Mouse (Mus musculus) intestine, embryonic 16.5 days (tissue): ENCODE measurements around the gene Cela3a. TPM values are rescaled to one million over a fixed set of nuclear protein-coding genes. Genes with fewer than 3 reads are reported as not detected.
"Not testable (repeated sequence)": the region's sequence is repeated elsewhere in the genome, so short reads cannot be mapped to it uniquely, and the experiment has no call there.

Experiments
- ATAC-seq: fragments of 200-750 bp; cut with Nextera tagmentation; 2 replicates; pipeline ENCODE4 v1.8.0; 2017; ENCODE audit warnings: moderate TSS enrichment, moderate library complexity
- H3K27ac ChIP-seq: fragments of 300-500 bp; sonication (generic); 2 replicates; pipeline ENCODE4 v1.5.1; 2014; ENCODE audit warnings: mild to moderate bottlenecking, low read length
- H3K27me3 ChIP-seq: fragments of 300-500 bp; sonication (generic); replicated peaks from 2 replicates; pipeline ENCODE4 v1.6.1; 2014; ENCODE audit warnings: low read length, control low read depth, mixed read lengths; ENCODE audit not compliant: control insufficient read depth, insufficient read depth
- H3K36me3 ChIP-seq: fragments of 300-500 bp; sonication (generic); 2 replicates; pipeline ENCODE4 v1.6.1; 2014; ENCODE audit warnings: low read length, control low read depth; ENCODE audit not compliant: control insufficient read depth, insufficient read depth
- H3K4me1 ChIP-seq: fragments of 300-500 bp; sonication (generic); 2 replicates; pipeline ENCODE4 v1.6.1; 2014; ENCODE audit warnings: low read length, control low read depth, mixed read lengths; ENCODE audit not compliant: control insufficient read depth, insufficient read depth
- H3K4me2 ChIP-seq: fragments of 300-500 bp; sonication (generic); 2 replicates; pipeline ENCODE4 v1.6.1; 2014; ENCODE audit warnings: low read depth, low read length, control low read depth
- H3K4me3 ChIP-seq: fragments of 300-500 bp; sonication (generic); 2 replicates; pipeline ENCODE4 v1.5.1; 2014; ENCODE audit warnings: mild to moderate bottlenecking, low read length
- H3K9ac ChIP-seq: fragments of 300-500 bp; sonication (generic); 2 replicates; pipeline ENCODE4 v1.6.1; 2014; ENCODE audit warnings: low read depth, low read length
- H3K9me3 ChIP-seq: fragments of 300-500 bp; sonication (generic); 2 replicates; pipeline ENCODE4 v1.6.1; 2016; ENCODE audit warnings: low read length, control low read depth; ENCODE audit not compliant: control insufficient read depth
- WGBS: fragments of 180-500 bp; shearing (Covaris S2); extraction: QIAGEN DNeasy Blood & Tissue Kit; methylation state at CpG from one replicate; pipeline ENCODE4 v1.1.7; 2014; 5-methylcytosine and 5-hydroxymethylcytosine counted together
- polyA plus RNA-seq: library from polyadenylated mRNA; unstranded; fragments of >200 nt; fragmentation: Nextera tagmentation; extraction: Ambion mirVana; gene quantifications from 2 replicates; pipeline ENCODE4 v1.2.1, GENCODE M21; 2015

Cela3a gene
- polyA plus RNA-seq, 1 experiment from 2014 or later = 0.26 TPM

DNA sequence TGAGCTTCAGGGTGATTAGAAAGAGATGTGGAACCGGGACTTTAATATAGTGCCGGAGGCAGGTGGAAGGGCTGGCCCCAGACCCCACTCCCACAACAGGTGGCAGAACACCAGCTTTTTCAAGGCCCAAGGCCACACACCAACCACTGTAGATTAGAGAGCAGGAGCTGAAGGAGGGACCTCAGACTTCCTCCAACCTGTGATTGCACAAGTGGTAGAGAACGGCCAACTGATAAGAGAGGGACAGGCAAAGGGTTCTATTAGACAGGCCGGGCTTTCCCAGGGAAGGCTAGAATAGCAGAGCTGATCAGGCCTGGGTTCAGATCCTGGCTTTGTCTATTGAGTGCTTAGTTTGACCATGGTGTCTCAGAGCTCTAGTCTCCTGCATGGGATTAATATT is 20.9 kb upstream of the Cela3a start, which contains the start of gene Cela3b:
Gene Cela3b, minus strand, starts transcription at position 39 of the 400 bp plus-strand sequence.
- Histone ChIP-seq H3K4me3 (no peak within 1 kb of the TSS), H3K36me3 (no peaks in the 10 kb centered on the region), H3K27ac (no peak within 1 kb of the TSS), H3K9me3 (no peaks in the 10 kb centered on the region), H3K9ac (no peak within 1 kb of the TSS), H3K4me1 (no peaks in the 10 kb centered on the region), H3K4me2 (no peak within 1 kb of the TSS), H3K27me3 (no peaks in the 10 kb centered on the region)
- 70% methylated on average over 4 of the region's 4 CpGs for WGBS
- peak; percentile 83 for ATAC-seq

- Histone ChIP-seq H3K4me2 (no peak overlapping the region), H3K27ac (no peak overlapping the region), H3K36me3 (no peaks in the 10 kb centered on the region), H3K4me3 (no peak overlapping the region), H3K4me1 (no peaks in the 10 kb centered on the region), H3K27me3 (no peaks in the 10 kb centered on the region), H3K9me3 (no peaks in the 10 kb centered on the region), H3K9ac (no peak overlapping the region)
- ATAC-seq = peak; percentile 73
- whole genome bisulfite sequencing = 62% methylated on average over 11 of the region's 11 CpGs
Observed at GRCm38 (mm10) chr4:137417712-137418564, 8.3 kb upstream of the Cela3a start.

- Histone ChIP-seq H3K9me3 (no peaks in the 10 kb centered on the region), H3K4me2 (no peak overlapping the region), H3K9ac (no peak overlapping the region), H3K27me3 (no peaks in the 10 kb centered on the region), H3K36me3 (no peaks in the 10 kb centered on the region), H3K4me1 (no peaks in the 10 kb centered on the region), H3K27ac (no peak overlapping the region), H3K4me3 (no peak overlapping the region)
- 71% methylated on average over 1 of the region's 1 CpGs for WGBS
- ATAC-seq = no peak
Observed at GRCm38 (mm10) chr4:137414936-137415335, 5.3 kb upstream of the Cela3a start.

DNA sequence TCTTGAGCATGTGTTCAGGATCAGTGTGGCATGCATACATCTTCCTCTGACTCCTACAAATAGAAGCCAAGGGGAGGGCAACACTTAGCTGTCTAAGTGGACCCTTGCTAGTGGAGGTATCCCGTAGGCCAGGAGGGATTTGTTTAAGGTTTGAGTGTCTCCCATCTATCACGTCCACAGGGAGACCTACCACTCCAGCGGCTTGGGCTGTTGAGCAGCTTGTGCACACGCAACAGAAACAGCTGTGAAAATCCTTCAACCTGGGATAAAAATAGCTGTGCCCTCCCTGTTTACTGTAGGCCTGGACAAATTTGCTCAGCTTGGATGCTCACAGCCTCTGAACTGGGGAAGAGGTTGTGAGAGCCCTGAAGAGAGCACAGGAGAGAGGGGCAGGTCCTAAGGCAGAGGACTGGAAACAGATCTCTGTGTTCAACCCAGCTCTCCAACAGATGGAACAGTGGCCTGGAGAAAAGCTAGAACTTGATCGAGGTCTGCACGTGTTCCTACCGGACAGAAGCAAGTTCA is 2.7 kb upstream of the Cela3a start:
- H3K9me3 ChIP-seq, H3K27me3 ChIP-seq, H3K4me3 ChIP-seq, H3K9ac ChIP-seq, H3K4me2 ChIP-seq, H3K36me3 ChIP-seq, H3K27ac ChIP-seq, H3K4me1 ChIP-seq: not testable (repeated sequence)
- WGBS = 64% methylated on average over 7 of the region's 7 CpGs
- ATAC-seq = peak; percentile 65; the same call in 1 of the 2 replicates

GRCm38 (mm10) chr4:137405571-137405970 is 4.0 kb downstream of the Cela3a start:
- Histone ChIP-seq H3K9me3 (no peaks in the 10 kb centered on the region), H3K4me2 (no peak overlapping the region), H3K4me1 (no peaks in the 10 kb centered on the region), H3K9ac (no peak overlapping the region), H3K27ac (no peak overlapping the region), H3K36me3 (no peaks in the 10 kb centered on the region), H3K4me3 (no peak overlapping the region), H3K27me3 (no peaks in the 10 kb centered on the region)
- no peak for ATAC-seq
- WGBS = 88% methylated on average over 3 of the region's 3 CpGs

- Histone ChIP-seq H3K4me2 (no peak overlapping the region), H3K27ac (no peak overlapping the region), H3K4me1 (no peaks in the 10 kb centered on the region), H3K9me3 (no peaks in the 10 kb centered on the region), H3K27me3 (no peaks in the 10 kb centered on the region), H3K9ac (no peak overlapping the region), H3K4me3 (no peak overlapping the region), H3K36me3 (no peaks in the 10 kb centered on the region)
- ATAC-seq = no peak
- 74% methylated on average over 15 of the region's 15 CpGs for WGBS
Observed at GRCm38 (mm10) chr4:137396641-137397525, 12.7 kb downstream of the Cela3a start.

- Histone ChIP-seq H3K36me3 (no peaks in the 10 kb centered on the region), H3K27ac (no peak overlapping the region), H3K4me1 (0 out of 2 replicates have a peak, but pooled peaks cover 5% of the 10 kb centered on the region), H3K9me3 (no peaks in the 10 kb centered on the region), H3K27me3 (no peaks in the 10 kb centered on the region), H3K9ac (no peak overlapping the region), H3K4me3 (no peak overlapping the region), H3K4me2 (no peak overlapping the region)
- ATAC-seq = no peak
- WGBS = 57% methylated on average over 9 of the region's 9 CpGs
Observed at GRCm38 (mm10) chr4:137393378-137394135, 16.0 kb downstream of the Cela3a start.

GRCm38 (mm10) chr4:137392874-137393273 is 16.7 kb downstream of the Cela3a start:
- H3K4me3 ChIP-seq = no peak overlapping the region
- H3K36me3 ChIP-seq = no peaks in the 10 kb centered on the region
- H3K4me1 ChIP-seq = 0 out of 2 replicates have a peak, but pooled peaks cover 5% of the 10 kb centered on the region
- no peak overlapping the region for H3K9ac ChIP-seq
- H3K27ac ChIP-seq = no peak overlapping the region
- ATAC-seq = no peak
- H3K27me3 ChIP-seq = no peaks in the 10 kb centered on the region
- H3K4me2 ChIP-seq = no peak overlapping the region
- 75% methylated on average over 9 of the region's 9 CpGs for WGBS
- no peaks in the 10 kb centered on the region for H3K9me3 ChIP-seq
